Mouse (Mus musculus) heart, adult 2 months (tissue): ENCODE measurements at regions not wholly inside any gene's neighbourhood (a gene's known extent, or its start where the extent isn't known, plus 50 kb on each side); places are given as distances from the start of the nearest gene placed in this dataset.

ENCODE experiments used
- DNase-seq, 2 experiments: peaks; one replicate each; pipeline ENCODE4 v3.0.0; 2021
- H3K27ac ChIP-seq: fragments of 200-600 bp; 2 replicates; pipeline ENCODE4 v1.8.1; 2022
- H3K27me3 ChIP-seq: fragments of 200-500 bp; 2 replicates; pipeline ENCODE4 v1.6.1; 2012; ENCODE audit warnings: mild to moderate bottlenecking, low read length, inconsistent platforms, mixed read lengths; ENCODE audit not compliant: control insufficient read depth, insufficient read depth
- H3K36me3 ChIP-seq: fragments of 200-500 bp; 2 replicates; pipeline ENCODE4 v1.6.1; 2012; ENCODE audit warnings: low read length, inconsistent platforms; ENCODE audit not compliant: control insufficient read depth, insufficient read depth
- H3K4me1 ChIP-seq: fragments of 200-500 bp; 2 replicates; pipeline ENCODE4 v1.6.1; 2011; ENCODE audit warnings: low read length; ENCODE audit not compliant: control insufficient read depth, insufficient read depth
- H3K4me3 ChIP-seq: fragments of 200-600 bp; 2 replicates; pipeline ENCODE4 v1.8.1; 2022
- H3K79me2 ChIP-seq: fragments of 200-500 bp; replicated peaks from 2 replicates; pipeline ENCODE4 v1.6.1; 2012; ENCODE audit warnings: mild to moderate bottlenecking, inconsistent platforms, low read length, moderate library complexity, mixed read lengths; ENCODE audit not compliant: control insufficient read depth, insufficient read depth
- H3K9ac ChIP-seq: fragments of 200-500 bp; 2 replicates; pipeline ENCODE4 v1.6.1; 2012; ENCODE audit warnings: low read depth, mild to moderate bottlenecking, control low read depth, inconsistent platforms, low read length, mixed read lengths
- CTCF ChIP-seq: fragments of 200-600 bp; IDR thresholded peaks from 2 replicates; pipeline ENCODE4 v1.8.1; 2022; ENCODE audit warnings: antibody characterized with exemption, mild to moderate bottlenecking, moderate library complexity
- EP300 ChIP-seq: fragments of 200-500 bp; IDR thresholded peaks from 2 replicates; pipeline ENCODE4 v1.6.1; 2011; ENCODE audit warnings: low read depth, low read length, control low read depth; ENCODE audit not compliant: insufficient read depth
- POLR2A ChIP-seq: fragments of 200-500 bp; IDR thresholded peaks from 2 replicates; pipeline ENCODE4 v1.6.1; 2011; ENCODE audit warnings: mild to moderate bottlenecking, low read depth, low read length, control low read depth; ENCODE audit not compliant: insufficient read depth
- WGBS: fragments of 180-500 bp; shearing (Covaris S2); methylation state at CpG from one replicate; pipeline ENCODE4 v1.1.7; 2018; 5-methylcytosine and 5-hydroxymethylcytosine counted together
- intact Hi-C: fragments of 180-260 bp; cut with DNase I; formaldehyde crosslinking; loops from one replicate; pipeline ENCODE4 v1.15.1; 2025

- peaks cover 4% of the 10 kb centered on the region; the same call in 1 of the 2 replicates for H3K4me1 ChIP-seq
- H3K79me2 ChIP-seq: no peaks in the 10 kb centered on the region
- no peak overlapping the region for H3K9ac ChIP-seq
- TF ChIP-seq CTCF: 0 out of 2 replicates have a peak, but pooled peaks have one; percentile 3
- no peak for TF ChIP-seq EP300
- intact Hi-C loops: loop anchor here (5.0 to 10.0 kb wide), 4 partner anchors 83 to 1033 kb away; partner anchors contain the start of genes Fam49a and Mycn
- no peaks in the 10 kb centered on the region for H3K27me3 ChIP-seq
- no peak overlapping the region for H3K4me3 ChIP-seq
- 33% methylated on average over 10 of the region's 10 CpGs for WGBS
- H3K36me3 ChIP-seq: no peaks in the 10 kb centered on the region
- peak; percentile 45 to 60 for DNase-seq
- H3K27ac ChIP-seq: no peak overlapping the region; the same call in 1 of the 2 replicates
Observed at GRCm38 (mm10) chr12:12179292-12179865, 82.6 kb upstream of the Fam49a start.

GRCm38 (mm10) chr12:12180986-12181385, 81.0 kb upstream of the Fam49a start:
- no peak overlapping the region for H3K4me3 ChIP-seq
- DNase-seq: no peak
- TF ChIP-seq EP300: no peak
- no peak for TF ChIP-seq CTCF
- TF ChIP-seq POLR2A: no peak
- peaks cover 4% of the 10 kb centered on the region; the same call in 1 of the 2 replicates for H3K4me1 ChIP-seq
- no peaks in the 10 kb centered on the region for H3K36me3 ChIP-seq
- H3K27me3 ChIP-seq: no peaks in the 10 kb centered on the region
- 71% methylated on average over 1 of the region's 1 CpGs for WGBS
- H3K27ac ChIP-seq: no peak overlapping the region
- intact Hi-C loops: no loop called here
- H3K9ac ChIP-seq: no peak overlapping the region
- no peaks in the 10 kb centered on the region for H3K79me2 ChIP-seq

DNA sequence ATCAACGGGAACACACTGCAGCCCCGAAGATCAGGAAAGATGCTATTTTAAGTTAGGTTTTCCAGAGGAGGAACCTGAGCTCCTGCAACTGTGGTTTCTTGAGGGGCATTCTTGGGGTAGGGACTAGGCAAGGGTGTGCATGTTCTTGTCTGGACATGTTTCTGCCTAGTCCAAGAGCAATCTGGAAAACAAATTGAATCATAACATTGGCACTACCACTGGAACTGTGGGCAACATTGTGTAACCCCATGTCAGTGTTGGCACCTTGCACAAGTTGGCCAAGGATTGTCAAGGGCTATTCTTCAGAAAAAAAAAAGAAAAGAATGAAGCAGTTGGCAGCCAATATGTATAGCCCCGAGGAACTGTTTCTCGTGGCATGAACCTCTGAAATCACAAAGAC, 80.3 kb upstream of the Fam49a start:
- peaks cover 4% of the 10 kb centered on the region; the same call in 1 of the 2 replicates for H3K4me1 ChIP-seq
- no peaks in the 10 kb centered on the region for H3K79me2 ChIP-seq
- no peaks in the 10 kb centered on the region for H3K27me3 ChIP-seq
- no peaks in the 10 kb centered on the region for H3K36me3 ChIP-seq
- H3K4me3 ChIP-seq: no peak overlapping the region
- WGBS: 67% methylated on average over 4 of the region's 4 CpGs
- no peak overlapping the region for H3K9ac ChIP-seq
- no peak overlapping the region for H3K27ac ChIP-seq
- intact Hi-C loops: no loop called here
- DNase-seq: no peak
- TF ChIP-seq POLR2A (no peak), EP300 (no peak), CTCF (no peak)

GRCm38 (mm10) chr12:12186353-12186752, 75.6 kb upstream of the Fam49a start:
- Histone ChIP-seq H3K27ac (no peak overlapping the region), H3K9ac (no peak overlapping the region), H3K4me1 (no peaks in the 10 kb centered on the region), H3K4me3 (no peak overlapping the region), H3K79me2 (no peaks in the 10 kb centered on the region), H3K27me3 (no peaks in the 10 kb centered on the region), H3K36me3 (no peaks in the 10 kb centered on the region)
- 61% methylated on average over 2 of the region's 2 CpGs for WGBS
- intact Hi-C loops: no loop called here
- DNase-seq: no peak
- no peak for TF ChIP-seq EP300
- no peak for TF ChIP-seq POLR2A
- TF ChIP-seq CTCF: no peak

- H3K9ac ChIP-seq: no peak overlapping the region
- 79% methylated on average over 1 of the region's 1 CpGs for WGBS
- H3K27ac ChIP-seq: no peak overlapping the region
- H3K36me3 ChIP-seq: no peaks in the 10 kb centered on the region
- TF ChIP-seq CTCF (no peak), EP300 (no peak), POLR2A (no peak)
- intact Hi-C loops: no loop called here
- DNase-seq: no peak
- no peak overlapping the region for H3K4me3 ChIP-seq
- no peaks in the 10 kb centered on the region for H3K4me1 ChIP-seq
- no peaks in the 10 kb centered on the region for H3K27me3 ChIP-seq
- no peaks in the 10 kb centered on the region for H3K79me2 ChIP-seq
Observed at GRCm38 (mm10) chr12:12195066-12195465, 66.9 kb upstream of the Fam49a start.

- intact Hi-C loops: no loop called here
- Histone ChIP-seq H3K27ac (no peak overlapping the region), H3K4me3 (no peak overlapping the region), H3K36me3 (no peaks in the 10 kb centered on the region), H3K4me1 (no peaks in the 10 kb centered on the region), H3K9ac (no peak overlapping the region), H3K27me3 (no peaks in the 10 kb centered on the region), H3K79me2 (no peaks in the 10 kb centered on the region)
- no peak for DNase-seq
- TF ChIP-seq EP300 (no peak), CTCF (no peak), POLR2A (no peak)
- WGBS: 85% methylated on average over 3 of the region's 3 CpGs
Observed at GRCm38 (mm10) chr12:12196627-12197026, 65.3 kb upstream of the Fam49a start.
